Mouse (Mus musculus): ENCODE results near the gene Slc25a3. TPM values are rescaled to one million over a fixed set of nuclear protein-coding genes. Genes with fewer than 3 reads are reported as not detected.

Slc25a3 gene
- polyA plus RNA-seq, 1 experiment from 2014 or later: 1,186 TPM

DNA sequence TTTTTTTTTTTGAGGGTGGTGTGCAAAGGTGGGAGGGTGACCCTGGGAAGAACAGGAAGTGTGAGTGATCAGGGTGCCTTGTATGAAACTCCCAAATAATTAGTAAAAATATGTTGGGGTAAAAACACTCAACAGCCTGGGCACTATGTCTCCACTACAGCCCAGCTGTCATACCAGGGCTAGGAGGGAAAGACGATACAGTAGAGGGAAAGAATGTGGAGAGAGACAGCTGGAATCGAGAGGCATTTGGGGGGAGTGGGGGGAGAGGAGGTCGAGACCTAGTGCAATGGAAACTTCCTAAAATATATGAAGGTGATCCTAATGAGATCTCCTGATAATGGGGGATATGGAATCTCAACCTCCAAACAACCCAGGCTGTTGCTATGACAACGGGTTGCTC is 14.0 kb downstream of the Slc25a3 start:
- 65% methylated on average over 4 of the region's 4 CpGs for WGBS
- ATAC-seq (replicated peaks; ENCODE audit: extremely low read depth, insufficient read depth, low FRiP score): no peak
- H3K27me3 ChIP-seq (ENCODE audit: control insufficient read depth, insufficient read depth, low read length): no peaks in the 10 kb centered on the region

GRCm38 (mm10) chr10:91105981-91106380 is 17.9 kb downstream of the Slc25a3 start:
- Histone ChIP-seq H3K9ac (ENCODE audit: low read length) (no peak overlapping the region), H3K9me3 (replicated peaks; ENCODE audit: control insufficient read depth, low read length) (peaks cover 6% of the 10 kb centered on the region), H3K27me3 (ENCODE audit: control insufficient read depth, insufficient read depth, low read length) (no peaks in the 10 kb centered on the region), H3K36me3 (ENCODE audit: control insufficient read depth, insufficient read depth) (peaks cover 13% of the 10 kb centered on the region), H3K4me2 (ENCODE audit: low read depth, low read length) (no peak overlapping the region), H3K4me1 (ENCODE audit: control insufficient read depth, insufficient read depth, low read length) (no peaks in the 10 kb centered on the region), H3K4me3 (ENCODE audit: low read length) (no peak overlapping the region), H3K27ac (ENCODE audit: low read length) (no peak overlapping the region)
- 71% methylated on average over 3 of the region's 3 CpGs for WGBS
- no peak for ATAC-seq (replicated peaks; ENCODE audit: extremely low read depth, insufficient read depth, low FRiP score)

More for the DNA sequence above, 14.0 kb downstream of the Slc25a3 start:
- Histone ChIP-seq H3K27ac (ENCODE audit: low read length) (no peak overlapping the region), H3K9me3 (replicated peaks; ENCODE audit: control insufficient read depth, low read length) (peaks cover 6% of the 10 kb centered on the region), H3K9ac (ENCODE audit: low read length) (no peak overlapping the region), H3K4me3 (ENCODE audit: low read length) (no peak overlapping the region), H3K4me1 (ENCODE audit: control insufficient read depth, insufficient read depth, low read length) (no peaks in the 10 kb centered on the region), H3K4me2 (ENCODE audit: low read depth, low read length) (no peak overlapping the region), H3K36me3 (ENCODE audit: control insufficient read depth, insufficient read depth) (peaks cover 24% of the 10 kb centered on the region)

- Histone ChIP-seq H3K27ac (ENCODE audit: low read length) (no peak overlapping the region), H3K36me3 (ENCODE audit: control insufficient read depth, insufficient read depth) (peaks cover 13% of the 10 kb centered on the region), H3K4me2 (ENCODE audit: low read depth, low read length) (no peak overlapping the region), H3K27me3 (ENCODE audit: control insufficient read depth, insufficient read depth, low read length) (no peaks in the 10 kb centered on the region), H3K4me1 (ENCODE audit: control insufficient read depth, insufficient read depth, low read length) (no peaks in the 10 kb centered on the region), H3K9me3 (replicated peaks; ENCODE audit: control insufficient read depth, low read length) (peaks cover 3% of the 10 kb centered on the region; the same call in 1 of the 2 replicates), H3K4me3 (ENCODE audit: low read length) (no peak overlapping the region), H3K9ac (ENCODE audit: low read length) (no peak overlapping the region)
- no peak for ATAC-seq (replicated peaks; ENCODE audit: extremely low read depth, insufficient read depth, low FRiP score)
- 90% methylated on average over 14 of the region's 14 CpGs for WGBS
These were observed 20.9 kb downstream of the Slc25a3 start for GRCm38 (mm10) chr10:91102799-91103590.

DNA sequence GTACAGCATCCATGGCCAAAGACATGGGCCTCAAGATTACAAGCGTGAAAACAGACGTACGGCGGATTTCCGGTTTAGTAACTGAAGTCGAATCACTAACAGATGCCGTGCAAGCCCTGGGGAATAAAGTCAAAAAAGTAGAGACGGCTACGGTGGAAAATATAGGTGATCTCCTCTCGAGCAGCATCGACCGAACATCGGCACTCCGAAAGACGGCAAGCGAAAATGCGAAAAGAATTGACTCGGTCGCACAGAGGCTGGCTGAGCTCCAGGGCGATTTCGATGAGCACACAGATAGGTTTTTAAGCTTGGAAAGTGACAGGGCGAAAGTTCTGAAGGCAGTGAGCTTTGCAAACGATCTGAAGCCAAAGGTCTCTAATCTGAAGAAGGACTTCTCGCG is 21.9 kb downstream of the Slc25a3 start:
- WGBS: 93% methylated on average over 25 of the region's 25 CpGs
- ATAC-seq (replicated peaks; ENCODE audit: extremely low read depth, insufficient read depth, low FRiP score): no peak

GRCm38 (mm10) chr10:91100101-91100500 is 23.8 kb downstream of the Slc25a3 start:
- Histone ChIP-seq H3K9me3 (replicated peaks; ENCODE audit: control insufficient read depth, low read length) (no peaks in the 10 kb centered on the region), H3K36me3 (ENCODE audit: control insufficient read depth, insufficient read depth) (peaks cover 21% of the 10 kb centered on the region), H3K9ac (ENCODE audit: low read length) (no peak overlapping the region), H3K27ac (ENCODE audit: low read length) (no peak overlapping the region), H3K27me3 (ENCODE audit: control insufficient read depth, insufficient read depth, low read length) (no peaks in the 10 kb centered on the region), H3K4me2 (ENCODE audit: low read depth, low read length) (no peak overlapping the region), H3K4me3 (ENCODE audit: low read length) (no peak overlapping the region), H3K4me1 (ENCODE audit: control insufficient read depth, insufficient read depth, low read length) (no peaks in the 10 kb centered on the region)
- WGBS: 88% methylated on average over 1 of the region's 1 CpGs
- no peak for ATAC-seq (replicated peaks; ENCODE audit: extremely low read depth, insufficient read depth, low FRiP score)

More for the DNA sequence above, 21.9 kb downstream of the Slc25a3 start:
- H3K4me2 ChIP-seq (ENCODE audit: low read depth, low read length): no peak overlapping the region
- H3K9me3 ChIP-seq (replicated peaks; ENCODE audit: control insufficient read depth, low read length): peaks cover 3% of the 10 kb centered on the region; the same call in 1 of the 2 replicates
- no peak overlapping the region for H3K27ac ChIP-seq (ENCODE audit: low read length)
- H3K9ac ChIP-seq (ENCODE audit: low read length): no peak overlapping the region
- H3K36me3 ChIP-seq (ENCODE audit: control insufficient read depth, insufficient read depth): peaks cover 13% of the 10 kb centered on the region
- no peaks in the 10 kb centered on the region for H3K4me1 ChIP-seq (ENCODE audit: control insufficient read depth, insufficient read depth, low read length)
- no peaks in the 10 kb centered on the region for H3K27me3 ChIP-seq (ENCODE audit: control insufficient read depth, insufficient read depth, low read length)
- no peak overlapping the region for H3K4me3 ChIP-seq (ENCODE audit: low read length)

GRCm38 (mm10) chr10:91098056-91098455 is 25.8 kb downstream of the Slc25a3 start:
- Histone ChIP-seq H3K9ac (ENCODE audit: low read length) (no peak overlapping the region), H3K27ac (ENCODE audit: low read length) (no peak overlapping the region), H3K4me3 (ENCODE audit: low read length) (no peak overlapping the region), H3K4me2 (ENCODE audit: low read depth, low read length) (no peak overlapping the region), H3K36me3 (ENCODE audit: control insufficient read depth, insufficient read depth) (peaks cover 27% of the 10 kb centered on the region), H3K9me3 (replicated peaks; ENCODE audit: control insufficient read depth, low read length) (no peaks in the 10 kb centered on the region), H3K4me1 (ENCODE audit: control insufficient read depth, insufficient read depth, low read length) (no peaks in the 10 kb centered on the region), H3K27me3 (ENCODE audit: control insufficient read depth, insufficient read depth, low read length) (no peaks in the 10 kb centered on the region)
- WGBS: 88% methylated on average over 8 of the region's 8 CpGs
- ATAC-seq (replicated peaks; ENCODE audit: extremely low read depth, insufficient read depth, low FRiP score): no peak

GRCm38 (mm10) chr10:91094251-91095104 is 29.4 kb downstream of the Slc25a3 start:
- Histone ChIP-seq H3K36me3 (ENCODE audit: control insufficient read depth, insufficient read depth) (peaks cover 17% of the 10 kb centered on the region), H3K9me3 (replicated peaks; ENCODE audit: control insufficient read depth, low read length) (no peaks in the 10 kb centered on the region), H3K4me3 (ENCODE audit: low read length) (no peak overlapping the region), H3K9ac (ENCODE audit: low read length) (no peak overlapping the region), H3K27ac (ENCODE audit: low read length) (no peak overlapping the region), H3K4me1 (ENCODE audit: control insufficient read depth, insufficient read depth, low read length) (no peaks in the 10 kb centered on the region), H3K4me2 (ENCODE audit: low read depth, low read length) (no peak overlapping the region), H3K27me3 (ENCODE audit: control insufficient read depth, insufficient read depth, low read length) (no peaks in the 10 kb centered on the region)
- no peak for ATAC-seq (replicated peaks; ENCODE audit: extremely low read depth, insufficient read depth, low FRiP score)
- 79% methylated on average over 15 of the region's 15 CpGs for WGBS

- 86% methylated on average over 4 of the region's 4 CpGs for WGBS
- Histone ChIP-seq H3K4me3 (ENCODE audit: low read length) (no peak overlapping the region), H3K27me3 (ENCODE audit: control insufficient read depth, insufficient read depth, low read length) (no peaks in the 10 kb centered on the region), H3K4me2 (ENCODE audit: low read depth, low read length) (no peak overlapping the region), H3K27ac (ENCODE audit: low read length) (no peak overlapping the region), H3K4me1 (ENCODE audit: control insufficient read depth, insufficient read depth, low read length) (no peaks in the 10 kb centered on the region), H3K36me3 (ENCODE audit: control insufficient read depth, insufficient read depth) (peaks cover 17% of the 10 kb centered on the region), H3K9ac (ENCODE audit: low read length) (no peak overlapping the region), H3K9me3 (replicated peaks; ENCODE audit: control insufficient read depth, low read length) (no peaks in the 10 kb centered on the region)
- no peak for ATAC-seq (replicated peaks; ENCODE audit: extremely low read depth, insufficient read depth, low FRiP score)
These were observed 31.0 kb downstream of the Slc25a3 start for GRCm38 (mm10) chr10:91092812-91093211.
